10 mouse cellular contexts compared by ENCODE assay signal in the genomic region with DNA sequence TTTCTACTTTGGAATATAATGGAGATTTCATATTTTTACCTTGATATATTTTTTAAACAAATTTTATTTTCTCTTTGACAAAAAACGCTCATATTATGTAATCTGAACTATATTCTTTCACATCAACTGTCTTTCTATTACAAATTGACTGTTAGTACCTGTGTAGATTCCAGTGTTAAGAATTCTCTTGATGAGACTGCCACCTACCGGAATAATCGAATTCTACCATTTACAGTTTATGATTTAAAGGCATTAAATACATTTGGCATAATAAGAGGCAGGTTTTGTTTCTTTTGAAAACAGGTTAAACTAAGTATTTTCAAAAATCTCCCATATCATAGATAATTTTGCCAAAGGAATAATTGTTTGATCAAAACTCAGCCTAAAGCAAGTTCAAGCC.
DNase-seq lines count a peak whose midpoint lies in the region; ATAC-seq and TF ChIP-seq lines count a peak whose summit lies in the region.
"Had no signal": no experiment of that assay in that cellular context is flagged by ENCODE, and none has a peak within 500 bp of the region (broad histone marks: within the 10 kb centered on the region; RNA-seq: fewer than 3 reads in every experiment).

No protein-coding gene starts in this region.

- peak; percentile 57 for TF ChIP-seq CTCF in liver, postnatal 0 days (IDR thresholded peaks at IDR 0.05; ENCODE audit: low read depth)

- H3K27ac ChIP-seq in forebrain, embryonic 13.5 days: no peak overlapping the region
- H3K27ac ChIP-seq in forebrain, embryonic 10.5 days: no peak overlapping the region
- H3K27ac ChIP-seq in liver, postnatal 0 days (ENCODE audit: low read depth): no peak overlapping the region
- no peak overlapping the region for H3K27ac ChIP-seq in liver, embryonic 11.5 days (ENCODE audit: low read depth, low read length)
- H3K27ac ChIP-seq: heart, embryonic 15.5 days; midbrain, embryonic 12.5 days had no signal

- no peaks in the 10 kb centered on the region for H3K9me3 ChIP-seq in forebrain, embryonic 13.5 days (replicated peaks)
- H3K9me3 ChIP-seq in forebrain, embryonic 10.5 days: no peaks in the 10 kb centered on the region
- no peaks in the 10 kb centered on the region for H3K9me3 ChIP-seq in liver, postnatal 0 days (ENCODE audit: low read length)
- no peaks in the 10 kb centered on the region for H3K9me3 ChIP-seq in liver, embryonic 11.5 days (ENCODE audit: control insufficient read depth, low read length)
- H3K9me3 ChIP-seq: heart, embryonic 15.5 days; midbrain, embryonic 12.5 days had no signal

- H3K36me3 ChIP-seq in forebrain, embryonic 13.5 days (ENCODE audit: poor library complexity, severe bottlenecking): peaks cover 4% of the 10 kb centered on the region; the same call in 1 of the 2 replicates
- no peaks in the 10 kb centered on the region for H3K36me3 ChIP-seq in forebrain, embryonic 10.5 days (replicated peaks)
- peaks cover 10% of the 10 kb centered on the region for H3K36me3 ChIP-seq in liver, postnatal 0 days (replicated peaks; ENCODE audit: insufficient read depth, low read length)
- peaks cover 6% of the 10 kb centered on the region; the same call in 1 of the 2 replicates for H3K36me3 ChIP-seq in liver, embryonic 11.5 days (ENCODE audit: control insufficient read depth, insufficient read depth, low read length)
- H3K36me3 ChIP-seq: midbrain, embryonic 12.5 days had no signal

- ATAC-seq in forebrain, embryonic 13.5 days: peak; percentile 51; the same call in 1 of the 2 replicates
- no peak for ATAC-seq in liver, postnatal 0 days
- no peak for ATAC-seq in liver, embryonic 11.5 days (replicated peaks; ENCODE audit: low FRiP score)
- ATAC-seq in activated CD4-positive, CD25-positive, alpha-beta regulatory T cell, adult 4 months: no peak

- no peak for DNase-seq in forebrain, embryonic 10.5 days (ENCODE audit: extremely low spot score, low spot score)
- DNase-seq in liver, postnatal 0 days: no peak
- no peak for DNase-seq in liver, embryonic 11.5 days (ENCODE audit: low spot score)
- peak; percentile 24 for DNase-seq in c-Kit-positive CD71-negative TER-119-negative erythroid progenitor cells, embryonic 14.5 days (ENCODE audit: low read depth)
- DNase-seq in retina, embryonic 14.5 days (ENCODE audit: low spot score): peak; percentile 79
- DNase-seq in testis, postnatal 14 days (ENCODE audit: low spot score): no peak

- H3K4me3 ChIP-seq in forebrain, embryonic 13.5 days: no peak overlapping the region
- H3K4me3 ChIP-seq in forebrain, embryonic 10.5 days: no peak overlapping the region
- H3K4me3 ChIP-seq in liver, postnatal 0 days (ENCODE audit: low read depth, low read length): no peak overlapping the region
- no peak overlapping the region for H3K4me3 ChIP-seq in liver, embryonic 11.5 days (ENCODE audit: low read depth, low read length)
- H3K4me3 ChIP-seq: heart, embryonic 15.5 days; midbrain, embryonic 12.5 days had no signal

- no peaks in the 10 kb centered on the region for H3K27me3 ChIP-seq in forebrain, embryonic 13.5 days
- H3K27me3 ChIP-seq in forebrain, embryonic 10.5 days (ENCODE audit: poor library complexity, severe bottlenecking): no peaks in the 10 kb centered on the region
- H3K27me3 ChIP-seq in liver, postnatal 0 days (ENCODE audit: insufficient read depth, low read length): no peaks in the 10 kb centered on the region
- no peaks in the 10 kb centered on the region for H3K27me3 ChIP-seq in liver, embryonic 11.5 days (replicated peaks; ENCODE audit: control insufficient read depth, insufficient read depth, low read length)
- H3K27me3 ChIP-seq: heart, embryonic 15.5 days; midbrain, embryonic 12.5 days had no signal

- no peak overlapping the region for H3K4me2 ChIP-seq in forebrain, embryonic 13.5 days
- H3K4me2 ChIP-seq in liver, postnatal 0 days (ENCODE audit: low read depth, low read length): no peak overlapping the region
- no peak overlapping the region for H3K4me2 ChIP-seq in liver, embryonic 11.5 days
- H3K4me2 ChIP-seq: heart, embryonic 15.5 days; midbrain, embryonic 12.5 days had no signal

- no peak overlapping the region for H3K9ac ChIP-seq in forebrain, embryonic 13.5 days
- no peak overlapping the region for H3K9ac ChIP-seq in liver, postnatal 0 days (replicated peaks)
- no peak overlapping the region for H3K9ac ChIP-seq in liver, embryonic 11.5 days (ENCODE audit: low read depth, low read length)
- H3K9ac ChIP-seq: heart, embryonic 15.5 days; midbrain, embryonic 12.5 days had no signal

- H3K4me1 ChIP-seq in forebrain, embryonic 13.5 days: no peaks in the 10 kb centered on the region
- no peaks in the 10 kb centered on the region for H3K4me1 ChIP-seq in forebrain, embryonic 10.5 days
- H3K4me1 ChIP-seq in liver, postnatal 0 days (ENCODE audit: insufficient read depth): no peaks in the 10 kb centered on the region
- 0 out of 2 replicates have a peak, but pooled peaks cover 2% of the 10 kb centered on the region for H3K4me1 ChIP-seq in liver, embryonic 11.5 days (replicated peaks; ENCODE audit: control insufficient read depth, insufficient read depth, low read length)
- H3K4me1 ChIP-seq: midbrain, embryonic 12.5 days had no signal

- no peak for TF ChIP-seq EP300 in liver, postnatal 0 days (IDR thresholded peaks at IDR 0.05; ENCODE audit: low read depth)

- WGBS in forebrain, embryonic 13.5 days: 14% methylated on average over 3 of the region's 3 CpGs
- WGBS in forebrain, embryonic 10.5 days: 19% methylated on average over 3 of the region's 3 CpGs
- 21% methylated on average over 3 of the region's 3 CpGs for WGBS in liver, postnatal 0 days (ENCODE audit: insufficient replicate concordance)
- WGBS in liver, embryonic 11.5 days: 18% methylated on average over 3 of the region's 3 CpGs

Comparison
In these comparisons a context has a peak if more than half of its experiments do, and no peak if none do; other contexts are left out.
1. DNase-seq: peak in c-Kit-positive CD71-negative TER-119-negative erythroid progenitor cells, embryonic 14.5 days (single experiment) and retina, embryonic 14.5 days (single experiment); none in forebrain, embryonic 10.5 days (single experiment), liver, postnatal 0 days (single experiment), liver, embryonic 11.5 days (single experiment) and testis, postnatal 14 days (single experiment).